9 mouse cellular contexts compared by ENCODE assay signal in the genomic region with DNA sequence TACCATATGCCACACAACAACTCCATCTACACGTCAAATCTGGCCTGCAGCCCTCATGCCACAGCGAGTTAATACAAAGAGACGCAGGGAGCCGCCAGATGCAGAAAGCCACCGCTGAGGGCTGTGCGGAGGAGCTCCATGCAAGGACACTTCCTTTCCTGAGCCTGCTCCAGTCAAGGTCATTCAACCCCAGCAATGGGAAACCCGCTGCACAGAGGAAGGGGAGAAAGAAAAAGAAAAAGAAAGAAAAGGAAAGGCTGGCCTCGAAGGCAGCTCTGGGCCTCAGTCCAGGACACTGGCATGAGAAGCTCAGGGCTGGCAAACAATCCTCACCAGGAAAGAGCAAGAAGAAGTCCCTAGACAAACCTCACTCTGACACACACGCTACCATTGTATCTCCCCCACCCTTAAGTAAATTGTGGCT. TPM values are rescaled to one million over a fixed set of nuclear protein-coding genes. Genes with fewer than 3 reads are reported as not detected.
DNase-seq lines count a peak whose midpoint lies in the region; ATAC-seq and TF ChIP-seq lines count a peak whose summit lies in the region.
"Had no signal": no experiment of that assay in that cellular context is flagged by ENCODE, and none has a peak within 500 bp of the region (broad histone marks: within the 10 kb centered on the region; RNA-seq: fewer than 3 reads in every experiment).

No protein-coding gene starts in this region.

- peak; percentile 56 for ATAC-seq in forebrain, embryonic 11.5 days (replicated peaks; ENCODE audit: low FRiP score)
- peak; percentile 58; the same call in 1 of the 2 replicates for ATAC-seq in midbrain, embryonic 15.5 days (replicated peaks)
- ATAC-seq in stomach, postnatal 0 days (ENCODE audit: low FRiP score, low TSS enrichment), result no peak

- H3K36me3 ChIP-seq in forebrain, embryonic 11.5 days (ENCODE audit: control insufficient read depth, insufficient read depth, low read length), result no peaks in the 10 kb centered on the region
- H3K36me3 ChIP-seq in midbrain, embryonic 15.5 days (replicated peaks), result no peaks in the 10 kb centered on the region
- H3K36me3 ChIP-seq in stomach, postnatal 0 days (ENCODE audit: control insufficient read depth, insufficient read depth, low read length), result no peaks in the 10 kb centered on the region

- H3K27ac ChIP-seq in layer of hippocampus, adult 2 months, result peak overlapping the region; percentile 2; the same call in 1 of the 2 replicates
- H3K27ac ChIP-seq in forebrain, embryonic 11.5 days (ENCODE audit: low read depth, low read length), result peak overlapping the region; percentile 38; the same call in 1 of the 2 replicates
- H3K27ac ChIP-seq in midbrain, embryonic 15.5 days, result peak overlapping the region; percentile 54
- H3K27ac ChIP-seq in stomach, postnatal 0 days (replicated peaks), result no peak overlapping the region

- H3K27me3 ChIP-seq in forebrain, embryonic 11.5 days (ENCODE audit: control insufficient read depth, insufficient read depth, low read length), result no peaks in the 10 kb centered on the region
- no peaks in the 10 kb centered on the region for H3K27me3 ChIP-seq in midbrain, embryonic 15.5 days (replicated peaks)
- H3K27me3 ChIP-seq in stomach, postnatal 0 days (ENCODE audit: control insufficient read depth, insufficient read depth, low read length), result no peaks in the 10 kb centered on the region

- DNase-seq in layer of hippocampus, adult 2 months (ENCODE audit: low spot score in 2 of 2), result peak in 1 of 2 experiments; percentile 23
- no peak for DNase-seq in layer of hippocampus, adult 9-10 months (ENCODE audit: low spot score)
- peak; percentile 48 for DNase-seq in adrenal gland, postnatal 14 days
- peak; percentile 64 for DNase-seq in forebrain, embryonic 11.5 days (ENCODE audit: low spot score)
- no peak for DNase-seq in natural killer cell, adult 2 months (ENCODE audit: low spot score in 2 of 2)
- DNase-seq in stomach, postnatal 0 days (ENCODE audit: low spot score), result no peak
- DNase-seq in spleen, postnatal 10 days (ENCODE audit: low spot score in 2 of 2), result no peak
- DNase-seq: embryo, embryonic 11 days had no signal

- 50% methylated on average over 9 of the region's 9 CpGs for whole genome bisulfite sequencing in forebrain, embryonic 11.5 days
- WGBS in midbrain, embryonic 15.5 days, result 34% methylated on average over 9 of the region's 9 CpGs
- WGBS in stomach, postnatal 0 days, result 52% methylated on average over 9 of the region's 9 CpGs

- peak overlapping the region; percentile 23; the same call in 1 of the 2 replicates for H3K4me3 ChIP-seq in layer of hippocampus, adult 2 months
- H3K4me3 ChIP-seq in forebrain, embryonic 11.5 days (ENCODE audit: low read depth, low read length), result no peak overlapping the region
- H3K4me3 ChIP-seq in midbrain, embryonic 15.5 days, result no peak overlapping the region
- H3K4me3 ChIP-seq in stomach, postnatal 0 days (ENCODE audit: low read depth, low read length), result no peak overlapping the region

- no peaks in the 10 kb centered on the region for H3K9me3 ChIP-seq in forebrain, embryonic 11.5 days (ENCODE audit: control insufficient read depth, low read length)
- no peaks in the 10 kb centered on the region for H3K9me3 ChIP-seq in midbrain, embryonic 15.5 days
- H3K9me3 ChIP-seq in stomach, postnatal 0 days (ENCODE audit: control insufficient read depth, low read length), result no peaks in the 10 kb centered on the region

- no peak for TF ChIP-seq EP300 in stomach, postnatal 0 days (optimal IDR thresholded peaks at IDR 0.05)

- no peak overlapping the region for H3K4me2 ChIP-seq in forebrain, embryonic 11.5 days (ENCODE audit: low read depth, low read length, severe bottlenecking)
- H3K4me2 ChIP-seq in midbrain, embryonic 15.5 days, result 0 out of 2 replicates have a peak overlapping the region, but pooled peaks have one; percentile 13
- H3K4me2 ChIP-seq in stomach, postnatal 0 days (replicated peaks; ENCODE audit: low read depth), result no peak overlapping the region

- peak overlapping the region; percentile 21; the same call in 1 of the 2 replicates for H3K9ac ChIP-seq in forebrain, embryonic 11.5 days (ENCODE audit: low read length)
- H3K9ac ChIP-seq in midbrain, embryonic 15.5 days, result no peak overlapping the region
- H3K9ac ChIP-seq in stomach, postnatal 0 days (ENCODE audit: low read length), result no peak overlapping the region

- H3K4me1 ChIP-seq in forebrain, embryonic 11.5 days (replicated peaks; ENCODE audit: control insufficient read depth, insufficient read depth, low read length), result peaks cover 5% of the 10 kb centered on the region; the same call in 1 of the 2 replicates
- H3K4me1 ChIP-seq in midbrain, embryonic 15.5 days, result peaks cover 16% of the 10 kb centered on the region
- no peaks in the 10 kb centered on the region for H3K4me1 ChIP-seq in stomach, postnatal 0 days (replicated peaks; ENCODE audit: control insufficient read depth, insufficient read depth)

- TF ChIP-seq CTCF in layer of hippocampus, adult 2 months (conservative IDR thresholded peaks at IDR 0.05), result no peak
- no peak for TF ChIP-seq CTCF in stomach, postnatal 0 days (IDR thresholded peaks at IDR 0.05; ENCODE audit: low read depth)

RNA-seq across cellular contexts. Expression of a gene that starts 44.2 kb away (rescaled TPM):
- 10 to 100 TPM; 45.9 to 53.7 TPM for total RNA-seq in layer of hippocampus, adult 2 months (2021)
- total RNA-seq in adrenal gland, postnatal 14 days (2021), result 68.9 and 85.7 TPM in 2 replicates
- 87.3 and 91.9 TPM in 2 replicates for polyA plus RNA-seq in forebrain, embryonic 11.5 days (2014; fragmentation: Nextera tagmentation; extraction: Ambion mirVana)
- polyA plus RNA-seq in midbrain, embryonic 15.5 days (2015; fragmentation: Nextera tagmentation; extraction: Ambion mirVana), result 80.4 and 85.9 TPM in 2 replicates
- 40.1 and 44.1 TPM in 2 replicates for polyA plus RNA-seq in stomach, postnatal 0 days (2015; fragmentation: Nextera tagmentation; extraction: Ambion mirVana)

Comparison
In these comparisons a context has a peak if more than half of its experiments do, and no peak if none do; other contexts are left out.
1. DNase-seq: peak in adrenal gland, postnatal 14 days (single experiment) and forebrain, embryonic 11.5 days (single experiment); none in layer of hippocampus, adult 9-10 months (single experiment), natural killer cell, adult 2 months (0 of 2), stomach, postnatal 0 days (single experiment) and spleen, postnatal 10 days (0 of 2).